Mouse (Mus musculus): Measurements from ENCODE around the gene Ocln. TPM values are rescaled to one million over a fixed set of nuclear protein-coding genes. Genes with fewer than 3 reads are reported as not detected.
"Not testable (repeated sequence)": the region's sequence is repeated elsewhere in the genome, so short reads cannot be mapped to it uniquely, and the experiment has no call there.

The Ocln gene
- polyA plus RNA-seq, 1 experiment: 0.57 TPM

- TF ChIP-seq GATA1 (IDR thresholded peaks at IDR 0.05; ENCODE audit: low read length): not testable (repeated sequence)
These were observed 99.9 kb downstream of the Ocln start, which contains the start of gene Naip1 for GRCm38 (mm10) chr13:100452415-100453127. Gene Naip1, minus strand, starts transcription at chr13:100452869.

- TF ChIP-seq GATA1 (IDR thresholded peaks at IDR 0.05; ENCODE audit: low read length): no peak
These were observed 103.0 kb downstream of the Ocln start for GRCm38 (mm10) chr13:100449495-100449894.

Other genes with a start within 250 kb of the Ocln start
- 0.04 and 0.10 TPM in 2 replicates for gene Naip6, start 235.0 kb downstream of the Ocln start, polyA plus RNA-seq (2012)
- not detected in 2 replicates for gene Naip1, start 99.8 kb downstream of the Ocln start, polyA plus RNA-seq (2012)
- 40.4 and 50.5 TPM in 2 replicates for gene Gtf2h2, start 60.1 kb downstream of the Ocln start, polyA plus RNA-seq (2012)
- gene Marveld2, start 64.3 kb upstream of the Ocln start, polyA plus RNA-seq (2012): 0.31 and 0.33 TPM in 2 replicates
- 44.5 and 50.5 TPM in 2 replicates for gene Ak6, start 98.3 kb upstream of the Ocln start, polyA plus RNA-seq (2012)
- 10.8 and 15.3 TPM in 2 replicates for gene Rad17, start 98.3 kb upstream of the Ocln start, polyA plus RNA-seq (2012)
- gene Taf9, start 98.9 kb upstream of the Ocln start, polyA plus RNA-seq (2012): 22.7 and 43.3 TPM in 2 replicates
- not detected in 2 replicates for gene Ccdc125, start 117.0 kb upstream of the Ocln start, polyA plus RNA-seq (2012)
- gene Cdk7, start 178.2 kb upstream of the Ocln start, polyA plus RNA-seq (2012): 3.4 and 25.0 TPM in 2 replicates
- 153 and 198 TPM in 2 replicates for gene Mrps36, start 191.9 kb upstream of the Ocln start, polyA plus RNA-seq (2012)
- 30.5 and 38.1 TPM in 2 replicates for gene Cenph, start 223.2 kb upstream of the Ocln start, polyA plus RNA-seq (2012)
- gene Ccnb1, start 233.9 kb upstream of the Ocln start, polyA plus RNA-seq (2012): 2.5 and 4.6 TPM in 2 replicates